Mouse (Mus musculus) skeletal muscle tissue, adult 2 months (tissue): ENCODE data around the gene Ufl1.
"Not testable (repeated sequence)": the region's sequence is repeated elsewhere in the genome, so short reads cannot be mapped to it uniquely, and the experiment has no call there.

Experiments used
- DNase-seq: peaks from one replicate; pipeline ENCODE4 v3.0.0-alpha.2; 2012; ENCODE audit warnings: low read depth, low spot score

Gene Ufl1

DNA sequence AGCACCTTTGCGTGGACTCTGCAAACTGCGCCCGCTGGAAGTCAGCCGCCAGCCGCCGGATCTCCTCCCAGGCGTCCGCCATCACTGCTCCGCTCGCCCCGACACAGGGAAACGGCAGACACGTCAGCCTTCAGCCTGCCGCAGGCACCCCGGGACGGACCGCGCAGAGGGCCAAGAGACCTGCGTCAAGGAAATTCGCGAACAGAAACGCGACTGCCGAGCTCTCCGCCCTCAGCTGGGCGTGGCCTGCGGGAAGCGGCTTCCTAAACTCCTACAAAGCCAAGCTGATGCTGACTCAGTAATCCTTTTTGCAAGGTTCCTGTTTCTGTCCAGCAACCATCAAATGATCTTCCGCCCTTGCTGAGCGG is at the start of gene Ufl1:
Ufl1 (minus strand) TSS at position 151 of the 368 bp plus-strand sequence.
- peak; percentile 93 for DNase-seq

DNA sequence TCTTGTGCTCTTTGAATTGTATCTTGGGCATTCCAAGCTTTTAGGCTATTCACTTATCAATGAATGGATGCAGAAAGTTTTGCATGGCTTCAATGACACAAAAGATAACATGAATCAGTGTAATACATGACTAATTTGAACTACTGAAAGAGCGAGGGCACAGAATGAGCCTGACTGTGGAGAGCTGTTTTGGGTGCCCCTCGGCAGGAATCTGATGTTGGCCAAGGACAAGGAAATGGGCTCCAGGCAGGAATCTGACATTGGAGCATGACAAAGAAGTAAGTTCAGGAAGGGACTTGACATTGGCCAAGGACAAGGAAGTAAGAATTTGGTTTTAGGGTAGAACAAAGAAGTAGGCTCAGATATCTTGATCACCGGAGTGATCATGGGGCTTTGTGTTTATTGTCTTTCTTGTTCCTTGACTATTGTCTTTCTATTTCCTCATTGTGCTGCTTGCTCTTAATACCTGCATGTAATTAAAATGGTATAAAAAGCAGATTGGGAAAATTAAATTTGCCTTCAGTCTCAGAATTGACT is 44.1 kb upstream of the Ufl1 start:
- DNase-seq = no peak

DNA sequence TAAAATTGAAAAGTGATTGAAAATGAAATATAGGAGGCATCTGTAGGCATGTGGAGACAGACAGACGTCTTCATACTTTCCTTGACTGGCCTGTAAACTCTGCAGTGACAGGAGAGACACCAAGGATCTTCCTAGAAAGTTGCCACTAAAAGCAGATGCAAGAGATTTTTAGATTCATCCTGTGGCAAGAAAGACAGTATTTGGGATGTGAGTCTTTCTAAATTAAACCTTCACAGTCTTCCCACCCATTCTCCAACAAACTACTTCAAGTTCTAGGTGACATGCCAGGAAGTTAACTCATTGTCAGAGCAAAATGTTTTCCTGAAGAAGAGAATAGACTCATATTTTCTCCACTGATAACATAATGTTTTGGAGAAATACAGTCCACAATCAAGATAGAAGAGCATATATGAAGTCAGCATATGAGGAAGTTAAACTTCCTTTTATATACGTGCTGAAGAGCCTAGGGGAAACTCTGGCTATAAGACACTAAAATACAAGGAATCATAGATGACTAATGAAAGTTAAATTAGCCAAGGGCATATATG is 41.1 kb upstream of the Ufl1 start:
- no peak for DNase-seq

DNA sequence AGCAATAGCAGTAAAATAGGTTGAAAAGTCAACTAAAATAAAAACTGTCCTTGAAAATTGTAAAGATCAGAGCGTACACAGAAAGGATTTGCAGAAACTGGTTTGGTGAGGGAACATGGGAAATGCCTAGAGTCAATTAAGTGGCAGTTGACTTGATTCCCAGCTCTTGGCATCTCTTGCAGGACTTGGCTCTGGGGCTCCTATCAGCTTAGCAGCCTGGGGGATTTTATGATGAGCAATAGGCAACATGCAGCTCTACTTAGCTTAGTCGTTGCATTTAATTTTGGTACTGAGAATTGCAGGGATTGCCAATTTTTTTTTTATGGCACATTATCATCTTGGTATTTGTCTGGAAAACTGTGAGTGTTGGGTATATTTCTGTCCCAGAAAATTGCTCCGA is 32.1 kb upstream of the Ufl1 start:
- no peak for DNase-seq

DNA sequence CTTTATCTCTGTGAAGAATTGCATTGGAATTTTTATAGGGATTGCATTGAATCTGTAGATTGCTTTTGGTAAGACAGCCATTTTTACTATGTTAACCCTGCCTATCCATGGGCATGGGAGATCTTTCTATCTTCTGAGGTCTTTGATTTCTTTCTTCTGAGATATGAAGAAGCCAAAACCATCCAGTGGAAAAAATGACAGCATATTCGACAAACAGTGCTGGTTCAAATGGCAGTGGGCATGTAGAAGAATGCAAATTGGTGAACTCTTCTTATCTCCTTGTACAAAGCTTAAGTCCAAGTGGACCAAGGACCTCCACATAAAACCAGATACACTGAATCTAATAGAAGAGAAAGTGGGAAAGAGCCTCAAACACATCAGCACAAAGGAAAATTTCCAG is 3.4 kb upstream of the Ufl1 start:
- not testable (repeated sequence) for DNase-seq

DNA sequence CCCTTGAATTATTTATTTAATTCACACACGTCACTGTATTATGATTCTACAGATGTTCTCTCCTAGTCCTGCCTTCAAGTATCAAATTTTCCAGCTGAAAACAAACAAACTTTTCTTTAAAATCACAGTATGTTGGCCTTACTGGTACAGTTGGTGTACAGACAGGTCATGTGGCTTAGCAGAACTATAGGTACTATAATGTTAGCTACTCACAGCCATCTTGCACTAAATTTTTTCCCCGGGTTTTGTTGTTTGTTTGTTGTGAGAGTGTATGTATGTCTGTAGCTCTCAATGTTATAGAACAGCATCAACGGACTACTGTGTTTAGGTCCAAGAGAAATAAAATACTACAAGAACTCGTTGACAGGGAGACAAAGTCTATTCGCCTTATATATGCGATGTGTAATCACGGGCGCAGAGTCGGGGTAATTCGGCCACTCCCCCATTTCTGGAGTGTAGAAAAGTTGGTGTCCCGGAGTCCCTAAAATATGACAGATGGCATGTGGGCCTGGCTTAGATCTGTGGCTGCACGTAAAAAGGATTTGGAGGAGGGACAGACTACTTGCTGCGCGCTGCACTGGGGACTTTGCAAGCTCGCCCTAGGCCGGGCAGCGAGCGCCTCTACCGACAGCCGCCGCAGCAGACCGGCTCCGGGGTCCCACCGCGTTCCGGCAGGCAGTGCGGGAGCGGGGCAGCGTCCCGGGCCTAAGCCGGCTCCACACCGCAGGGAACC is 517 bp downstream of the Ufl1 start:
- DNase-seq = no peak

DNA sequence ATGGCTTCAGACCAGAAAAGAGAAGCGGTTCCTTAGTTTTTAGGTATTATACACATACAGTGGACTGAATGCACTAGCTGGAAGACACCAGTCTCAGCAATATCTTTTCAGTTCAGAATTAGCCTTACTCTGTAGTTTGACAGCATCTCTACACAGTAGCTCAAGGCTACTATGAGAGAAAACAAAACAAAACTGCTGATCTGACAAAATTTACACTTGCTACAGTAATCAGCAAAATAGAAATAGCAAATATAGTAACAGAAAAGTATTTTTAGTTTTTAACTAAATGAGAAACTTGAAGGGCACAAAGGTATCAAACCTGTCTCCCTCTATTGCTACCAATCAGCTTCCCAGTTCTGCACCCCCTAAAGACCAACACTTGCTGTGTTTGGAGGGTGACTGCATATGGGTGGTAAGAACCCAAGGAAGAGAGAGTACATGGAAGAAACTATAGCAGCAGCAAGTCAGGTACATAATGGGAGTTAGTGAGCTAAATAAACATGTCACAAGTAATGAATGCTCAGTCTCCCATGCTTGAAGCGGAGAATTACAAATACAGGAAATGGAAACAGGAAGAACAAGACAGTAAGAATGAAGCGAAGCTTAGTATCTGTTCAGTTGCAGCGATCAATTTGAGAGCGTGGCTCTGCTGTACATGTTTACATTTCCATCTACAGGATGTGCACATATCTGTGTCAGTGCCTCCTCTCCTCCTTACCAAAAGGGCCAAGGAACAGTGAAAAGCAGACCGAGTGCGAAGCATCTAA is 8.6 kb downstream of the Ufl1 start:
- no peak for DNase-seq

DNA sequence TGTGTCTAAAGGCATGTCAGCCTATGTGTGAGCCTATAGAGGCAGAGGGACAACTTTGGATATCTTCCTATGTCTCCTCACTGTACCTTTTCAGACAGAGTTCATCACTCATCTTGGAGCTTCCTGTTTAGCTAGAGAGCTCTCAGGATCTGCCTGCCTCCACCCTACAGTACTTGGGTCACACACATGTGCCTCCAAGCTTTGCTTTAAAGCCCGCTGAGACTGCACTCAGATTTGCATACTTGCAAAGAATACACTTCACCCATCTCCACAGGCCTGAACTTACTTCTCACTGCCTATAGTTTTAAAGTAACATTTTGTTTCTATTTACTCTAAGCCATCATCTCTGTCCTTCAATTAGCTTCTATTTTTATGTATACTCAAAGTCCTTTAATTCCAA is 9.7 kb downstream of the Ufl1 start:
- DNase-seq = no peak

DNA sequence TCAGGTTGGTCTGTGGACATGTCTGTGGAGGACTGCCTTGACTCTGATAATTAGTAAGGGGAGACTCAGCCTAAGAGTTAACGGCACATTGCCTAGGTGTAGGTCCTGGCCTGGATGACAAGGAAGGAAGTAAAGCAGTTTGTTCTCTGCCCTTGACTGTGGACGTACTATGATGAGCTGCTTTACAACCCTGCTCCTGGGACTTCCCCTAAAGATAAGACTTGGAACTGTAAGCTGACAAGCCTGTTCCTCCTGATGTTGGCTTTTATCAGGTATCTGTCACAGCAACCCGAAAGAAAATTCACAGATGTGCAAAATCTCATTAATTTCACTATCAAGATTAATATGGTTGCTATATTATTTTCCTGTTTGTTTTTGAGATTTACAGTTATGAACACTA is 14.5 kb downstream of the Ufl1 start:
- no peak for DNase-seq

DNA sequence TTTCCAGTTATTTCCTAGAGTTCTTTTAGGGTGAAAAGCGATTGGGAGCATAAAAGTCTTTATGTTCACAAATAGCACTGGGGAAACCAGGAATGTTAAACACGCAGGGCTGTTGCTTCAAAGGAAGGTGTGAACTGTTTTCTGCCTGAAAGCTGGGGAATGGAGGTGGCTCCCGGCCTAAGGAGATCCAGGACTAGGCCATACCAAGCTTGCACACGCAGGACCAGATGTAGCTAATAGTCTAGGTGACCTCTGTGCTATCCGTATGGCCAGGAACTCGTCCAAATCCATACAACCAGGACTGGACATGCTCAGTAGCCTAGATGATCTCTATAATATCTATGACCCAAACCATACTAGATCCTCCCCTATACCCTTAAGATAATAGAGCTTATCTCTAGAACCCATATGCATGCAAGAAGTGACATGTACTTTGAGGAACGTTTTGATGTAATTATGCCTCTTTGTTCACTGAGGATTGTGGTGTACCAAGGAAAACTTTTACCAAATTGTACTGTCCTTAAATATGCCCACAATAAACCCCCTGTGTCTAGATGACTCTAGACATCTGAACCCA is 23.7 kb downstream of the Ufl1 start:
- no peak for DNase-seq

DNA sequence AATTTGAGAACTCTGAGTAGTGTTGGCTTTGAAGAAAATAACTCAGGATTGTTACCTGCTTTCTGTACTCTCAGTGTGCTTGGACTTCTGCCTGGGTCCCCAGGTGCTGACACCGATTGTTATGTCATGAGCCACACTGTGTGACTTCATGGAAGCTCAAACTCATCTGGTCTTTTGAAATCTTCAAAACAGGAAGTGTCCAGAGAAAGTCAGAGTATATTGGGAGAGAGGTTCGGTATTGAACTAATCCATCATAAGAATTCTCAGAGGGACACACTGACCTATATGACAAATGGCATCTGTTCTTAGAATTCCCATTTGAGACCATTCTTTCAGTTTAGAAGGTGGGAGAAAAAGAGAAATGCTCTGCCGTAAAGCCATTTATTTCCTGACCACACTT is 38.8 kb downstream of the Ufl1 start, which contains the start of gene Fhl5:
Fhl5 (minus strand) TSS at position 101 of the 400 bp plus-strand sequence.
- DNase-seq = no peak

DNA sequence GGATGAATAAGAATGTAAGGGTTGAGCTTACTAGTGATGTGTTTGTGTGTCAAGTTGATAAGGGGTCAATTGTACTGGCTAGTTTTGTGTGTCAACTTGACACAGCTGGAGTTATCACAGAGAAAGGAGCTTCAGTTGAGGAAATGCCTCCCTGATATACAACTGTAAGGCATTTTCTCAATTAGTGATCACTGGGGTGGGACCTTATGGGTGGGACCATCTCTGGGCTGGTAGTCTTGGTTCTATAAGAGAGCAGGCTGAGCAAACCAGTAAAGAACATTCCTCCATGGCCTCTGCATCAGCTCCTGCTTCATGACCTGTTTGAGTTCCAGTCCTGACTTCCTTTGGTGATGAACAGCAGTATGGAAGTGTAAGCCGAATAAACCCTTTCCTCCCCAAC is 46.0 kb downstream of the Ufl1 start:
- not testable (repeated sequence) for DNase-seq

DNA sequence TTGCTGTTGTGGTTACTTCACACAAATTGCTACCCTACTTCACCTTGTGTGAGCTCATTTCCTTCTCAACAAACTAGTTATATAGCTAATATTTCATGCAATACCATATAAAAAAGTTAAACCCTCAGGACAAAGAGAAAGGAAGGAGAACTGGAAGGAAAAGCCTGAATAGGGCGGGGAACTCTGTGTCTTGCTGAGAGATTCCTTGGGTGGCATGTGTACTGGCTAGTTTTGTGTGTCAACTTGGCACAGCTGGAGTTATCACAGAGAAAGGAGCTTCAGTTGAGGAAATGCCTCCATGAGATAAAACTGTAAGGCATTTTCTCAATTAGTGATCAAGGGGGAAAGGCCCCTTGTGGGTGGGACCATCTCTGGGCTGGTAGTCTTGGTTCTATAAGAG is 47.9 kb downstream of the Ufl1 start:
- DNase-seq = not testable (repeated sequence)

DNA sequence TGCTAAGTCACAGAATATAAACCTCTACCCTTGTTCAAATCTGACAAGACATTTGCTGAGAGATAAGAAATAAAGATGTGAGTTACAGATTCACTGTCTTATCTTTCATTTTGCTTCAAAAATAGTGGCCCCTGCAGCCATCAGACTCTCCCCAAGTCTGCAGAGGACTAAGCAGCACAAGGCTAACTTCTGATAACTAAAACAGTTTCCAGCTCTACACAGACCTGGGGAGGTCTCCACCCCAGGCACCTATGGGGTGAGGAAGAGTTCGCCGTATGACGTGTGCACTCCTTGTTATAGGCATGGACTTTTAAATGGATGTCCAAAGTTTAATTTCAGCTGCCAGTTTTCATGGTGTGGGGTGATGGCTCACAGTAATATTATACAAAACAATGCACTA is 49.1 kb downstream of the Ufl1 start:
- no peak for DNase-seq

DNA sequence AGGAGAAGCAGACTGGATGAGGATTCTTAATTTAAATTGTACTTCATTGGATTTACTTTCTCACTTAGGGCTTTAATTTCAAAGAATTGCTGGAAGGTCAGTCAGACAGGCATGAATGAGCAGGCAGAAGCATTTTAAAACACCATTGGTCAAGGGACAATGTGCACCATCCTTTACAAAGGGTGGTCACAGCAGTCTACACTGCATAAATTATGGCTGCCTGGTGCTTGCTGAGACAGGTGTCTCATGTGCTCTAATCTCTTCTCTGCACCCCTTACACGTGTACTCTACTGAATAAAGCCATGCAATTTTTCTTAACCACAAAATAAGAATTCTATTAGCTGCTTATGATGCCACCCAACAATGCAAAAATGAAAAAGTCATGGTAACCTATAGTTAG is 54.1 kb downstream of the Ufl1 start:
- DNase-seq = no peak

DNA sequence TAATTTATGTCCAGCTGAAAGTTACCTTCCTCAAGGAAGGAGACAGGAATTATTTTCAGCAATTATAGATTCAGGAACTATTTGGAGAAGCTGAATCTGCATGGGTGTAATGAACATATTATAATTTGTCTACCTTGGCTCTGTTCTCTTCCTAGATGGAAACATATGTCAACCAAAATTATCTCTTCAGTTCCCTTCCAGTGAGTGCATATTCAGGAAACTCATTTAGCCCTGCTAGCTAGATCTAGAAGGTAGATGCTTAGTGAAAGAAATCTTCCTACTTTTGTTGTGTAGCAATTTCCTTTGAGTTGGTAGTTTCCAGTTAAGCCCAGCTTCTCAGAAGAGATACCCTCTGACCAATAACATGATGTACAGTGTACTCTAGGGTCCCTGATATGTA is 59.7 kb downstream of the Ufl1 start:
- DNase-seq = no peak

DNA sequence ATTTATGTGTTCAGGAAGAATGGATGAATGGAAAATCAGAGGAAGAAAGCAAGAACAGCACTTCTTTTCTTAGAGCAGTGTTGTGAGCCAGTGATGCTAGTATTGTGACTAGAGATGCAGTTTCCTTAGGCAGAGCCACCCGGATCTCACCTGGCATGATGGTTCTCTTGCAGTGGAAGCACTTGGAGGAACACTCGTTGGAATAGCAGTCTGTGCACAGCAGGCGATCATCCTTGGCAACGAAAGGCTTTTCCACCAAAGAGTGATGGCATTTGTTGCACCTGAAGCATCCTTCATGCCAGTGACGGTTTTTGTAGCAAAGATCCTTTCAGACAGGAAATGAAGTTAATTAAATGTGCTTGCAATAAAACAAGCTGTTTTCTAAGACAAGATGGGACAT is 68.2 kb downstream of the Ufl1 start:
- DNase-seq = no peak

DNA sequence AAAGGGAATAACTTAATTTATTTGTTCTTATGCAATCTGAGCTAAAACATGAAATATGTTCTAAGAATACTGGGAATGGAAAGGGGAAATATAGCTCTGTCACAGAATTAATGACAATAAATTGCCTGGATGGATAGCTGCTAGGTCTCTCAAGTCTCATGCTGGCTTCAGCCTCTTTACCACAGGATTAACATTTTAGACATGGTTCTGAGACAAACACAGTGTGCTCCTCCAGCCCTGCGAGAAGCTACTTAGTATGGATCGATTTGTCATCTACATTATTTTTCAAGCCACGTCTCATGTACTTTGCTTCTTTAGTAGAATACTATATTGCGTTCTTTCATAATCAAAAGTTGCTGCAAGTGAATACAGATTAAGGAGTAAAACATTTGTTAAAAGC is 75.5 kb downstream of the Ufl1 start:
- no peak for DNase-seq
